Comparison of ENCODE assay signal across 10 mouse cellular contexts in genomic region chr16:85966251-85966650, GRCm38 (mm10).
"Had no signal": no experiment of that assay in that cellular context is flagged by ENCODE, and none has a peak within 500 bp of the region (broad histone marks: within the 10 kb centered on the region; RNA-seq: fewer than 3 reads in every experiment).

No protein-coding gene starts in this region.

- H3K4me1 ChIP-seq: liver, embryonic 13.5 days had no signal

- H3K4me3 ChIP-seq: kidney, embryonic 15.5 days; liver, embryonic 13.5 days had no signal

- H3K4me2 ChIP-seq: kidney, embryonic 15.5 days; liver, embryonic 13.5 days; midbrain, embryonic 11.5 days had no signal

- H3K27ac ChIP-seq: kidney, embryonic 15.5 days; liver, embryonic 13.5 days had no signal

- DNase-seq: kidney, postnatal 14 days; kidney, postnatal 4 days; liver, embryonic 13.5 days; lung, adult 2 months; lung, postnatal 14 days; lung, postnatal 4 days; thymus, adult 18-20 months; thymus, postnatal 36 days had no signal

- H3K9ac ChIP-seq: kidney, embryonic 15.5 days; liver, embryonic 13.5 days had no signal

- H3K9me3 ChIP-seq: kidney, embryonic 15.5 days; liver, embryonic 13.5 days had no signal

- H3K27me3 ChIP-seq: kidney, embryonic 15.5 days; liver, embryonic 13.5 days had no signal

- H3K36me3 ChIP-seq: kidney, embryonic 15.5 days; liver, embryonic 13.5 days had no signal
